Mouse (Mus musculus) myocyte (in vitro differentiated cells): ENCODE measurements around the gene Gm19684.

ENCODE experiments used
- CEBPB ChIP-seq: IDR thresholded peaks from 2 replicates; pipeline ENCODE4 v1.6.1; 2011; ENCODE audit warnings: mild to moderate bottlenecking, moderate library complexity; ENCODE audit not compliant: poor library complexity, insufficient read depth, severe bottlenecking
- E2F4 ChIP-seq: IDR thresholded peaks from one replicate; pipeline ENCODE4 v1.6.1; 2011; ENCODE audit warnings: mild to moderate bottlenecking, control low read depth, moderate library complexity; ENCODE audit not compliant: insufficient read depth
- MAX ChIP-seq: IDR thresholded peaks from one replicate; pipeline ENCODE4 v1.6.1; 2011; ENCODE audit warnings: low read depth, mild to moderate bottlenecking, control low read depth
- MYOD1 ChIP-seq, 3 experiments: IDR thresholded peaks; one replicate each; pipeline ENCODE4 v1.6.1; 2011; ENCODE audit warnings: control low read depth in 2 of 3, low read depth in 2 of 3, mild to moderate bottlenecking in 2 of 3, moderate library complexity in 1 of 3; ENCODE audit not compliant: insufficient read length in 2 of 3, control insufficient read depth in 1 of 3
- MYOG ChIP-seq, 3 experiments: IDR thresholded peaks; one replicate each; pipeline ENCODE4 v1.6.1; 2011; ENCODE audit warnings: control low read depth in 2 of 3, low read depth in 2 of 3, mild to moderate bottlenecking in 2 of 3; ENCODE audit not compliant: insufficient read length in 2 of 3, control insufficient read depth in 1 of 3, insufficient read depth in 1 of 3
- POLR2A ChIP-seq: IDR thresholded peaks from one replicate; pipeline ENCODE4 v1.6.1; 2011; ENCODE audit warnings: low read depth, mild to moderate bottlenecking, control low read depth, moderate library complexity; ENCODE audit not compliant: insufficient read length
- POLR2AphosphoS2 ChIP-seq: IDR thresholded peaks from one replicate; pipeline ENCODE4 v1.6.1; 2011; ENCODE audit warnings: low read depth, control low read depth; ENCODE audit not compliant: insufficient read length
- REST ChIP-seq: IDR thresholded peaks from one replicate; pipeline ENCODE4 v1.6.1; 2011; ENCODE audit warnings: mild to moderate bottlenecking, control low read depth, moderate library complexity; ENCODE audit not compliant: insufficient read depth, insufficient read length
- SRF ChIP-seq: IDR thresholded peaks from one replicate; pipeline ENCODE4 v1.6.1; 2011; ENCODE audit warnings: low read depth; ENCODE audit not compliant: control insufficient read depth, insufficient read length
- TCF12 ChIP-seq: IDR thresholded peaks from one replicate; pipeline ENCODE4 v1.6.1; 2011; ENCODE audit warnings: mild to moderate bottlenecking, control low read depth; ENCODE audit not compliant: poor library complexity, insufficient read depth, severe bottlenecking
- TCF3 ChIP-seq: IDR thresholded peaks from one replicate; pipeline ENCODE4 v1.6.1; 2011; ENCODE audit warnings: low read depth, control low read depth; ENCODE audit not compliant: insufficient read length
- USF1 ChIP-seq: IDR thresholded peaks from one replicate; pipeline ENCODE4 v1.6.1; 2011; ENCODE audit warnings: low read depth, mild to moderate bottlenecking, control low read depth, moderate library complexity

- TF ChIP-seq POLR2A (no peak), E2F4 (no peak), SRF (no peak), REST (no peak), POLR2AphosphoS2 (no peak), TCF12 (no peak), CEBPB (no peak), USF1 (no peak), MYOD1 (IDR thresholded peaks at IDR 0.05; ENCODE audit: control insufficient read depth in 1 of 3, insufficient read length in 2 of 3, low read depth in 2 of 3) (no peak), MAX (no peak), TCF3 (no peak), MYOG (IDR thresholded peaks at IDR 0.05; ENCODE audit: control insufficient read depth in 1 of 3, insufficient read depth in 1 of 3, insufficient read length in 2 of 3, low read depth in 2 of 3) (no peak)
These were observed 27.5 kb upstream of the Gm19684 start for GRCm38 (mm10) chr17:36093936-36094335.
